In the genomic region with DNA sequence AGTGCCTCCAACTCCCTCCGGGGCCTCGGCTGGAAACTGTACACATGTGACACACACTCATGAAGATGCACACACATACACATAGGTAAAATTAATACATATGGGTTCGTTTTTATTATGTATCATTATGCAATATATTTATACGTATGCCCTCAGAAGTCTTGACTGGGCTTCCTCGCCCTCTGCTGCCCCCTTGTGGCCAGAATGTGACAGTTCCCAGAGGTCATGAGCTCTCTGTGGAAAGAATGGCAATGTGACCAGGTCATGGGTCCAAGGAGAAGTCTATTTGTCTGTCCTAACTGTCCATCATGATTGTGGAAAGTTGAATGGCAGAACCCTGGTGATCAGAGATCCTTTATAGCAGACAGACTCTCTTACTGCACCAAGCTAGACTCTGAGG, we compare ENCODE assay signal across 9 mouse cellular contexts. TPM values are rescaled to one million over a fixed set of nuclear protein-coding genes. Genes with fewer than 3 reads are reported as not detected.
DNase-seq lines count a peak whose midpoint lies in the region; ATAC-seq and TF ChIP-seq lines count a peak whose summit lies in the region.
"Had no signal": no experiment of that assay in that cellular context is flagged by ENCODE, and none has a peak within 500 bp of the region (broad histone marks: within the 10 kb centered on the region; RNA-seq: fewer than 3 reads in every experiment).

No protein-coding gene starts in this region.

- H3K27me3 ChIP-seq in ES-Bruce4 (ENCODE audit: control insufficient read depth, insufficient read depth, low read length, poor library complexity, severe bottlenecking) = no peaks in the 10 kb centered on the region
- H3K27me3 ChIP-seq: lung, embryonic 15.5 days had no signal

- TF ChIP-seq EP300 in ES-Bruce4 (IDR thresholded peaks at IDR 0.05; ENCODE audit: insufficient read depth, low read depth, low read length) = no peak

- no peaks in the 10 kb centered on the region for H3K9me3 ChIP-seq in ES-Bruce4 (replicated peaks; ENCODE audit: control insufficient read depth, insufficient read depth, low read length, poor library complexity, severe bottlenecking)
- H3K9me3 ChIP-seq: lung, embryonic 15.5 days had no signal

- peak; percentile 73 to 80 for DNase-seq in cerebellum, postnatal 36 days
- peak; percentile 66 to 76 for DNase-seq in gastrocnemius, postnatal 4 days (ENCODE audit: low spot score in 2 of 2)
- peak; percentile 84 for DNase-seq in kidney, postnatal 14 days
- peak; percentile 81 to 87 for DNase-seq in lung, adult 18-20 months
- peak; percentile 78 for DNase-seq in right cerebral cortex, adult 2 months (ENCODE audit: low spot score in 2 of 2)
- DNase-seq in urinary bladder, postnatal 4 days (ENCODE audit: low spot score in 2 of 2) = peak; percentile 61 to 85

- no peak overlapping the region for H3K9ac ChIP-seq in ES-Bruce4 (ENCODE audit: low read depth, poor library complexity, severe bottlenecking)
- H3K9ac ChIP-seq: lung, embryonic 15.5 days had no signal

- TF ChIP-seq POLR2A in ES-Bruce4 (IDR thresholded peaks at IDR 0.05; ENCODE audit: insufficient read depth, low read length) = no peak

- no peaks in the 10 kb centered on the region for H3K4me1 ChIP-seq in ES-Bruce4 (ENCODE audit: control insufficient read depth, insufficient read depth, low read length)

- TF ChIP-seq CTCF in ES-Bruce4 (IDR thresholded peaks at IDR 0.05; ENCODE audit: low read depth, low read length) = peak; percentile 94

- no peak overlapping the region for H3K4me3 ChIP-seq in ES-Bruce4 (ENCODE audit: low read depth, low read length)
- H3K4me3 ChIP-seq: lung, embryonic 15.5 days had no signal

- peak; percentile 46 for ATAC-seq in activated CD4-positive, CD25-positive, alpha-beta regulatory T cell, adult 4 months

- no peaks in the 10 kb centered on the region for H3K36me3 ChIP-seq in ES-Bruce4 (ENCODE audit: control insufficient read depth, insufficient read depth, low read length, poor library complexity, severe bottlenecking)
- H3K36me3 ChIP-seq: lung, embryonic 15.5 days had no signal

- H3K27ac ChIP-seq in ES-Bruce4 (ENCODE audit: insufficient read depth, low read length) = no peak overlapping the region
- H3K27ac ChIP-seq: lung, embryonic 15.5 days had no signal

RNA-seq across cellular contexts. Expression of a gene that starts 8.6 kb away (rescaled TPM):
- 4.6 and 7.0 TPM in 2 replicates for polyA plus RNA-seq in ES-Bruce4 (2011; ENCODE audit: insufficient read depth, insufficient read length, low read depth, missing spikeins)
- under 1 TPM; 0.52 to 0.58 TPM for polyA plus RNA-seq in activated CD4-positive, CD25-positive, alpha-beta regulatory T cell, adult 4 months (2017; shearing (Covaris generic))
- 10 to 100 TPM; 21.2 to 28.3 TPM for total RNA-seq in gastrocnemius, postnatal 4 days (2021)

RNA-seq across cellular contexts. Expression of a gene that starts 34.1 kb away (rescaled TPM):
- 3.9 and 4.2 TPM in 2 replicates for polyA plus RNA-seq in ES-Bruce4 (2011; ENCODE audit: insufficient read depth, insufficient read length, low read depth, missing spikeins)
- 100 to 1,000 TPM; 213 to 307 TPM for polyA plus RNA-seq in activated CD4-positive, CD25-positive, alpha-beta regulatory T cell, adult 4 months (2017; shearing (Covaris generic))
- total RNA-seq in gastrocnemius, postnatal 4 days (2021) = 1 to 10 TPM; 4.6 to 5.3 TPM

RNA-seq across cellular contexts. Expression of a gene that starts 35.6 kb away (rescaled TPM):
- polyA plus RNA-seq in ES-Bruce4 (2011; ENCODE audit: insufficient read depth, insufficient read length, low read depth, missing spikeins) = 66.1 and 73.0 TPM in 2 replicates
- polyA plus RNA-seq in activated CD4-positive, CD25-positive, alpha-beta regulatory T cell, adult 4 months (2017; shearing (Covaris generic)) = 10 to 100 TPM in 1 of 2 experiments, 1 to 10 TPM in 1; 8.5 to 10.2 TPM
- total RNA-seq in gastrocnemius, postnatal 4 days (2021) = 10 to 100 TPM; 48.7 to 53.5 TPM

RNA-seq across cellular contexts. Expression of a gene that starts 38.3 kb away (rescaled TPM):
- polyA plus RNA-seq in ES-Bruce4 (2011; ENCODE audit: insufficient read depth, insufficient read length, low read depth, missing spikeins) = not detected in 2 replicates
- not detected for polyA plus RNA-seq in activated CD4-positive, CD25-positive, alpha-beta regulatory T cell, adult 4 months (2017; shearing (Covaris generic))
- not detected for total RNA-seq in gastrocnemius, postnatal 4 days (2021)
- polyA plus RNA-seq: lung, embryonic 15.5 days had no signal

RNA-seq across cellular contexts. Expression of a gene that starts 42.2 kb away (rescaled TPM):
- 1.4 and 2.5 TPM in 2 replicates for polyA plus RNA-seq in ES-Bruce4 (2011; ENCODE audit: insufficient read depth, insufficient read length, low read depth, missing spikeins)
- 1 to 10 TPM; 2.5 to 5.4 TPM for polyA plus RNA-seq in activated CD4-positive, CD25-positive, alpha-beta regulatory T cell, adult 4 months (2017; shearing (Covaris generic))
- total RNA-seq in gastrocnemius, postnatal 4 days (2021) = 1 to 10 TPM; 2.0 to 3.0 TPM

Comparison
In these comparisons a context has a peak if more than half of its experiments do, and no peak if none do; other contexts are left out.
1. RNA of a gene that starts 34.1 kb away (polyA plus RNA-seq): 213 to 307 TPM in activated CD4-positive, CD25-positive, alpha-beta regulatory T cell, adult 4 months; 3.9 to 4.2 TPM in ES-Bruce4; every median in the first group is over 10 times any median in the second.
2. Peak in every context shown above with its lines, with median percentiles within 50 percentile points of each other: DNase-seq.